Mouse (Mus musculus): Measurements from ENCODE around the gene Cdkn2aipnl.

Gene Cdkn2aipnl

DNA sequence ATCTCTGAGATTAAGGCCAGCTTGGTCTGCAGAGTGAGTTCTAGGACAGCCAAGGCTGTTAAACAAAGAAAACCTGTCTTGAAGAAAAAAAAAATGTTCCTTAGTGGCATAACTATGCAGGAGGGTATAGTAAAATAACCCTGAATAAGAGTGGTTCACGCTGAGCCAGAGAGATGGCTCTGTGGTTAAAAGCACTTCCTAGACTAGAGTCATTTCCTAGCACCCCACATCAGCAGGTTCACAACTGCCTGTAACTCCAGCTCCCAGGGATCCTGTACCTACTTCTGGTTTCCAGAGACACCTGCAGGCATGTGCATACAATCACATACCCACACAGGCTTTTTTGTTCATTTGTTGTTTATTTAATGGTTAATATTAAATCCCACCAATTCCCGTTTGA lies 38.1 kb downstream of the Cdkn2aipnl start:
- no peak for DNase-seq (ENCODE audit: low read depth)

DNA sequence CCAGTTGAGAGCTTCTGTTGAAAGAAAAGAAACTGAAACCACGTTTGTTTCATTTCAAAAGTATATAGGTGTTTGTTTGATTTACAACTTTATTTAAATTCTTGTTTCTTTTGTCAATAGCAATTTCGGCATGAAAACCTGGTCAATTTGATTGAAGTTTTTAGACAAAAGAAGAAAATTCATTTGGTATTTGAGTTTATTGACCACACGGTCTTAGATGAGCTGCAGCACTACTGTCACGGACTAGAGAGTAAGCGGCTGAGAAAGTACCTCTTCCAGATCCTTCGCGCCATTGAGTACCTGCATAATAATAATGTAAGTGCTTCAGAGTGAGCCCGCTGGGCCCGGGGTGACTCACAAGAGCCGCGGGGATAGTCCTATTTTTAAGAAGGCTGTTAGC lies 43.5 kb downstream of the Cdkn2aipnl start:
- no peak for DNase-seq (ENCODE audit: low read depth)

DNA sequence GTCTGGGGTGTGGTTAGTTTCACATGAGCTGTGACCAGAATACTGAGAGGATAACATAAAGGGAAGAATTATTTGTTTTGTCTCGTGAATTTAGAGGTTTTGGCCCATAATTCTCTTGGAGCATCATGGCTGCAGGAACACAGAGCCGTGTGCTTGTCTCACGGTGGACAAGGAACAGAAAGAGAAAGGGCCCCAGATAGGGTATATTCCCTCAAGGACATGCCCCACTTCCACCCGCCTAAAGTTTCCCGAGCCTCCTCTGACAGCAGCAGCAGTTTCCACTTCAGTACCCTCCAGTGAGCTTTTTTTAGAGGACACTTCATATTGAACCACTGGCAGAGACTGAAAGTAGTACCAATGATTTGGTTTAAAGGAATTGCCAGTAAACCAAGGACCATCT lies 44.1 kb downstream of the Cdkn2aipnl start:
- DNase-seq (ENCODE audit: low read depth): no peak

DNA sequence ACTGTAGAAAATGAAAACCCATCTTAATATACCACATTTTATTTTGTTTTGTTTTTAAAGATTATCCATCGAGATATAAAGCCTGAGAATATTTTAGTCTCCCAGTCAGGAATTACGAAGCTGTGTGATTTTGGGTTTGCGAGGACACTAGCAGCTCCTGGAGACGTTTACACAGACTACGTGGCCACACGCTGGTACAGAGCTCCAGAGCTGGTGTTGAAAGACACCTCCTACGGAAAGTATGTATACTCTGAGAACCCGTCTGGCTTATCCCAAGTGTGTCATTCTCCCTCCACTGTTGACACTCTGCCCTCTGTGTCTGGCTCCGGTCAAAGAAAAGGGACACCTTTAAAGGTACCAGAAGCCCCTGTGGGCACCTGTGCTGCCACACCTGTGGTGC lies 50.8 kb downstream of the Cdkn2aipnl start:
- no peak for DNase-seq (ENCODE audit: low read depth)

Measured in c-Kit-positive CD71-negative TER-119-negative erythroid progenitor cells, embryonic 14.5 days (primary cell).